8 mouse cellular contexts compared by ENCODE assay signal in the genomic region with DNA sequence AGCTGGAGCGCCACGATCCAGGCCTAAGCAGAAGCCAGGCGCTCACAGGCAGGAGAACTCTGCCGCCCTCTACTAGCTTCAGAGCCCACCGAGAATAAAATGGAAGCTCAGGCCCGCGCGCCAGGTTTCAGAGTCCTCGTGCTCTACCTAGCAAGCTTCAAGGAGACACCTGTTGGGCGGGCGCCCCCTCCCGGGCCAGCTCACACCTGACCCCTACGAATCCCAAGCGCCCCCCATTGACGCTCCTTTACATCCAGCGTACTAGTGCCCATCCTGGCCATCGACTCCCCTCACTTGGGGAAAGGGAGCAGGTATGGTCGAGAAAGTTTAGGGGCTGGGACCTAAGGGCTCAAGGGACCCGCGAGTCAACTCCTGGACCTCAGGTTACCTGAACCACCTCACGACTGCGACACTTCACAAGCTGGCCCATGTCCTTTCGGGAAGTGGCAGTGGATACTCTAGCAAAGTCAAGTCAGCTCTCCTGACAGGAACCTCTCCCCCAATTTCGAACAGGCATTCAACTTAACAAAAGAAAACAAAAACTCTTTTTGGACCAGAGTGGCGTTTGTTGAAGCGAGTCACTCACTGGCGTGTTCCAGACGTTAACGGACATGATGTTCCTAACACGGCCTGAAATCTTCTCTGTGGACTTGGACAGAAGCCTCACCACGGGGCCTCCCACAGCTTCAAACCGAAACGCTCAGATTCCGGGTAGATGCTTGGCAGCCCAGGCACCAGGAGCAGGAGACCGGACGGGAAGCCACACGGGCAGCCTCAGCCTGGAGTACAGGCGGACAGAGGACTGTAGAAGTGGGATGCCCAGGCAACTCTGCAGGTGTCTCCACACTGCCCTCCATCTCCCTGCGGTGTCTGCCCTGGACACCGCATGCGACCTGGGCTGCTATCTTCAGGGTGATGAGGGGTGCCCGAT. TPM values are rescaled to one million over a fixed set of nuclear protein-coding genes. Genes with fewer than 3 reads are reported as not detected.
DNase-seq lines count a peak whose midpoint lies in the region; ATAC-seq and TF ChIP-seq lines count a peak whose summit lies in the region.

No protein-coding gene starts in this region.

- no peaks in the 10 kb centered on the region for H3K9me3 ChIP-seq in hindbrain, embryonic 11.5 days (ENCODE audit: control insufficient read depth, low read length)
- no peaks in the 10 kb centered on the region for H3K9me3 ChIP-seq in limb, embryonic 14.5 days (ENCODE audit: control insufficient read depth, low read length)
- no peaks in the 10 kb centered on the region for H3K9me3 ChIP-seq in midbrain, postnatal 0 days (ENCODE audit: low read length)

- peak; percentile 61 for TF ChIP-seq CTCF in midbrain, postnatal 0 days (IDR thresholded peaks at IDR 0.05)
- no peak for TF ChIP-seq CTCF in cerebellum, adult 2 months (IDR thresholded peaks at IDR 0.05; ENCODE audit: borderline replicate concordance, insufficient read depth, low read depth, low read length)

- H3K36me3 ChIP-seq in hindbrain, embryonic 11.5 days (ENCODE audit: control insufficient read depth, insufficient read depth, low read length): 0 out of 2 replicates have a peak, but pooled peaks cover 3% of the 10 kb centered on the region
- H3K36me3 ChIP-seq in limb, embryonic 14.5 days (ENCODE audit: control insufficient read depth, insufficient read depth, low read length): 0 out of 2 replicates have a peak, but pooled peaks cover 6% of the 10 kb centered on the region
- H3K36me3 ChIP-seq in midbrain, postnatal 0 days (ENCODE audit: insufficient read depth, low read length): no peaks in the 10 kb centered on the region

- peaks cover 34% of the 10 kb centered on the region for H3K27me3 ChIP-seq in hindbrain, embryonic 11.5 days (ENCODE audit: control insufficient read depth, insufficient read depth, low read length)
- H3K27me3 ChIP-seq in limb, embryonic 14.5 days (ENCODE audit: control insufficient read depth, insufficient read depth, low read length): peaks cover 88% of the 10 kb centered on the region
- H3K27me3 ChIP-seq in midbrain, postnatal 0 days (ENCODE audit: insufficient read depth, low read length): peaks cover 16% of the 10 kb centered on the region
- peaks cover 13% of the 10 kb centered on the region; the same call in 1 of the 2 replicates for H3K27me3 ChIP-seq in cerebellum, adult 2 months (ENCODE audit: control insufficient read depth, insufficient read depth, low read length)

- peak; percentile 73 for DNase-seq in 3T3-L1 (ENCODE audit: low read depth, low spot score)
- peak; percentile 68 for DNase-seq in hindbrain, embryonic 11.5 days (ENCODE audit: low spot score)
- no peak for DNase-seq in limb, embryonic 14.5 days (ENCODE audit: low spot score)
- DNase-seq in midbrain, postnatal 0 days (ENCODE audit: low spot score): peak; percentile 66
- DNase-seq in cerebellum, adult 2 months: no peak
- DNase-seq in layer of hippocampus, postnatal 14 days (ENCODE audit: low spot score in 2 of 2): no peak

- H3K4me2 ChIP-seq in hindbrain, embryonic 11.5 days (replicated peaks; ENCODE audit: low read depth, low read length): peak overlapping the region; percentile 50
- H3K4me2 ChIP-seq in limb, embryonic 14.5 days (replicated peaks; ENCODE audit: low read depth, low read length, severe bottlenecking): peak overlapping the region; percentile 89
- peak overlapping the region; percentile 73 for H3K4me2 ChIP-seq in midbrain, postnatal 0 days (ENCODE audit: low read depth, low read length, poor library complexity, severe bottlenecking)

- peak overlapping the region; percentile 95 for H3K9ac ChIP-seq in hindbrain, embryonic 11.5 days (ENCODE audit: low read depth, low read length)
- peak overlapping the region; percentile 34 for H3K9ac ChIP-seq in limb, embryonic 14.5 days (ENCODE audit: low read depth, low read length, severe bottlenecking)
- peak overlapping the region; percentile 81 for H3K9ac ChIP-seq in midbrain, postnatal 0 days (replicated peaks; ENCODE audit: low read length, poor library complexity, severe bottlenecking)

- ATAC-seq in hindbrain, embryonic 11.5 days (ENCODE audit: low FRiP score): no peak; the same call in 1 of the 2 replicates
- ATAC-seq in limb, embryonic 14.5 days (ENCODE audit: low FRiP score, low read depth): no peak; the same call in 1 of the 2 replicates
- ATAC-seq in midbrain, postnatal 0 days (ENCODE audit: low FRiP score): peak; percentile 14
- no peak for ATAC-seq in erythroid progenitor cell, adult 5-6 weeks (replicated peaks; ENCODE audit: low FRiP score, poor library complexity, severe bottlenecking)

- 0 out of 2 replicates have a peak, but pooled peaks cover 3% of the 10 kb centered on the region for H3K4me1 ChIP-seq in brown adipose tissue, adult 24 weeks (ENCODE audit: control insufficient read depth, insufficient read depth, insufficient read length, low read length)
- 0 out of 2 replicates have a peak, but pooled peaks cover 4% of the 10 kb centered on the region for H3K4me1 ChIP-seq in hindbrain, embryonic 11.5 days (replicated peaks; ENCODE audit: control insufficient read depth, insufficient read depth, low read length)
- H3K4me1 ChIP-seq in limb, embryonic 14.5 days (ENCODE audit: control insufficient read depth, insufficient read depth, low read length): peaks cover 10% of the 10 kb centered on the region; the same call in 1 of the 2 replicates
- no peaks in the 10 kb centered on the region; the same call in 1 of the 2 replicates for H3K4me1 ChIP-seq in midbrain, postnatal 0 days (ENCODE audit: insufficient read depth, low read length)
- no peaks in the 10 kb centered on the region; the same call in 1 of the 2 replicates for H3K4me1 ChIP-seq in cerebellum, adult 2 months (ENCODE audit: control insufficient read depth, insufficient read depth, low read length)

- H3K4me3 ChIP-seq in brown adipose tissue, adult 24 weeks (ENCODE audit: insufficient read depth, low read depth, low read length): peak overlapping the region; percentile 52
- H3K4me3 ChIP-seq in hindbrain, embryonic 11.5 days (ENCODE audit: low read depth, low read length): peak overlapping the region; percentile 83
- peak overlapping the region; percentile 62 for H3K4me3 ChIP-seq in limb, embryonic 14.5 days (replicated peaks; ENCODE audit: low read length)
- H3K4me3 ChIP-seq in midbrain, postnatal 0 days (ENCODE audit: low read depth, low read length): peak overlapping the region; percentile 48
- no peak overlapping the region for H3K4me3 ChIP-seq in cerebellum, adult 2 months (replicated peaks; ENCODE audit: insufficient read depth, low read depth, low read length)

- under 1% methylated on average over 42 of the region's 42 CpGs for WGBS in hindbrain, embryonic 11.5 days
- WGBS in limb, embryonic 14.5 days: under 1% methylated on average over 39 of the region's 42 CpGs
- WGBS in midbrain, postnatal 0 days: under 1% methylated on average over 42 of the region's 42 CpGs
- WGBS in cerebellum, adult 2 months: 3% methylated on average over 42 of the region's 42 CpGs

- H3K27ac ChIP-seq in brown adipose tissue, adult 24 weeks (replicated peaks; ENCODE audit: low read depth, low read length): no peak overlapping the region
- peak overlapping the region; percentile 96 for H3K27ac ChIP-seq in hindbrain, embryonic 11.5 days (ENCODE audit: low read depth, low read length)
- H3K27ac ChIP-seq in limb, embryonic 14.5 days (replicated peaks; ENCODE audit: low read depth, low read length): no peak overlapping the region
- peak overlapping the region; percentile 85 for H3K27ac ChIP-seq in midbrain, postnatal 0 days (ENCODE audit: low read depth, low read length)
- H3K27ac ChIP-seq in cerebellum, adult 2 months (ENCODE audit: insufficient read depth, low read length): no peak overlapping the region

- TF ChIP-seq POLR2A in limb, embryonic 14.5 days (IDR thresholded peaks at IDR 0.05; ENCODE audit: borderline replicate concordance, extremely low read depth, insufficient read depth, insufficient read length): no peak
- no peak for TF ChIP-seq POLR2A in cerebellum, adult 2 months (IDR thresholded peaks at IDR 0.05; ENCODE audit: borderline replicate concordance, insufficient read depth, low read length)

RNA-seq across cellular contexts. Expression of gene Irx2, which starts 1.0 kb away (rescaled TPM):
- polyA plus RNA-seq in brown adipose tissue, adult 24 weeks (2012; ENCODE audit: insufficient read depth, insufficient read length, missing spikeins): 0.67 and 0.79 TPM in 2 replicates
- polyA plus RNA-seq in hindbrain, embryonic 11.5 days (2014; fragmentation: Nextera tagmentation; extraction: Ambion mirVana): 55.9 TPM in 2 replicates
- 56.8 and 57.1 TPM in 2 replicates for polyA plus RNA-seq in limb, embryonic 14.5 days (2012; rRNA removed)
- polyA plus RNA-seq in limb, embryonic 14.5 days (2014; fragmentation: Nextera tagmentation; extraction: Ambion mirVana): 27.6 and 37.0 TPM in 2 replicates
- 68.5 and 76.4 TPM in 2 replicates for total RNA-seq in midbrain, postnatal 0 days (2014; rRNA removed)
- polyA plus RNA-seq in midbrain, postnatal 0 days (2015; fragmentation: Nextera tagmentation; extraction: Ambion mirVana): 21.2 and 26.5 TPM in 2 replicates
- total RNA-seq in erythroid progenitor cell, adult 5-6 weeks (2015; ENCODE audit: low replicate concordance): not detected in 2 replicates
- total RNA-seq in erythroid progenitor cell, adult 5-6 weeks (2017; ENCODE audit: low replicate concordance): not detected in 2 replicates
- 14.9 and 17.5 TPM in 2 replicates for polyA plus RNA-seq in cerebellum, adult 2 months (2012; rRNA removed)
- 1 to 10 TPM in 1 of 2 experiments, under 1 TPM in 1; 0.37 to 1.0 TPM for total RNA-seq in layer of hippocampus, postnatal 14 days (2021)

Comparison
In these comparisons a context has a peak if more than half of its experiments do, and no peak if none do; other contexts are left out.
1. DNase-seq: peak in 3T3-L1 (single experiment), hindbrain, embryonic 11.5 days (single experiment) and midbrain, postnatal 0 days (single experiment); none in limb, embryonic 14.5 days (single experiment), cerebellum, adult 2 months (0 of 2) and layer of hippocampus, postnatal 14 days (0 of 2).
2. H3K27ac ChIP-seq: peak in hindbrain, embryonic 11.5 days (single experiment) and midbrain, postnatal 0 days (single experiment); none in brown adipose tissue, adult 24 weeks (single experiment), limb, embryonic 14.5 days (single experiment) and cerebellum, adult 2 months (single experiment).
3. H3K9ac ChIP-seq: peak in every context shown above with its lines; median percentile 95 in hindbrain, embryonic 11.5 days; 81 in midbrain, postnatal 0 days; 34 in limb, embryonic 14.5 days.
4. Peak in every context shown above with its lines, with median percentiles within 50 percentile points of each other: H3K4me2 ChIP-seq.